Mouse (Mus musculus): Measurements from ENCODE around the gene Rnf121.

GRCm38 (mm10) chr7:102104126-102104525, 38.9 kb upstream of the Rnf121 start:
- TF ChIP-seq POLR2A (IDR thresholded peaks at IDR 0.05; ENCODE audit: borderline replicate concordance, extremely low read depth, insufficient read depth, insufficient read length, poor library complexity, severe bottlenecking), result no peak
- TF ChIP-seq CTCF (IDR thresholded peaks at IDR 0.05; ENCODE audit: borderline replicate concordance, extremely low read depth, insufficient read depth, insufficient read length), result no peak
